Mouse (Mus musculus): Measurements from ENCODE around the gene Pgm5.
"Not testable (repeated sequence)": the region's sequence is repeated elsewhere in the genome, so short reads cannot be mapped to it uniquely, and the experiment has no call there.

Pgm5 gene

GRCm38 (mm10) chr19:24861612-24862451 is at the start of gene Pgm5:
Gene Pgm5 (minus strand): TSS chr19:24861855.
- no peak for DNase-seq (ENCODE audit: extremely low read depth, low read depth, low spot score)

DNA sequence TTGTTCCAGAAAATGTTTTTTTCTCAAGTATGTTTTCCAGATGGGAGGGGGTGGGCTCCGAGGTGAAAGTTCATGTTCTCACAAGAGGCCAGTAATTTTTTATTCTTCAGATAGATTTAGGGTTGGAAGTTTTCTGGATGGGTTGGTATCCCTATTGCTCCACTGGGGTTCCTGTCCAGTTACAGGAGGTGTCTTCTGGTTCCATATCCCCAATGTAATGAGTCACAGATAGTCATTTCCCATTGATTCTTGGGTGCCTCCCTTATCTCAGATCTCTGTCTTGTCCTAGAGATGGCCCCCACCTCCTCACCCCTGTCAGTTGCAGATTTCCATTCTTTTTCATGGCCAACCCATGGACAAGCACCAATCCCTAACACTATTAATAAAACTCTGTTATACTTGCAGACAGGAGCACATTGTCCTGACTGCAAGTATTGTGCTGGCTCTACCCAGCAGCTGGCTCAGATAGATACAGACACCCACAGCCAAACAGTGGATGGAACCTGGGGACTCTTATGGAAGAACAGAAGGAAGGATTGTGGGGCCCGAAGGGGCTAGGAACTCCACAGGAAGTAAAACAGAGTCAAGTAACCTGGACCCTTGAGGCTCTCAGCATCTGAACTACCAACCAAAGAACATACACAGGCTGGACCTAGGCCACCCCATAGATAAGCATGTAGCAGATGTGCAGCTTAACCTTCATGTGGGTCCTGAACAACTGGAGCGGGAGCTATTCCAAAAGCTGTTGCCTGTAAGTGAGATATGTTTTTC is 46.9 kb upstream of the Pgm5 start:
- DNase-seq (ENCODE audit: extremely low read depth, low read depth, low spot score): no peak

DNA sequence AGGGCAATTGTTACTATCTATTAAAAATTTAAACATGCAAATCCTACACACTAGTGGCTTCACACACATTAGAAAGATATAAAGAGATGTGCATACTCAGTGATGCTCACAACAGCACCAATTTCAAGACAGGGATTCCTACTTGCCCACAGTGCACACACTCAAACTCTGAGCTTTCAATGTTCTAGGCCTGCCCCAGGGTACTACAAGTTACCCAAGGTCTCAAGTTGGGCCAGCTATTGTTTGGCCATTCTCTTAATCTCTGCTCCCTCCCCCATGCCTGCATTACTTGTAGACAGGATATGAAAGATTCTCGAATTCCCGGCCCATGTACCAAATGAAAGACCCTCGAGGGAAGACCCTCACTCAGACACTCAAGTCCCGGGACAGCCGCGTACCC is 46.0 kb upstream of the Pgm5 start:
- no peak for DNase-seq (ENCODE audit: extremely low read depth, low read depth, low spot score)

DNA sequence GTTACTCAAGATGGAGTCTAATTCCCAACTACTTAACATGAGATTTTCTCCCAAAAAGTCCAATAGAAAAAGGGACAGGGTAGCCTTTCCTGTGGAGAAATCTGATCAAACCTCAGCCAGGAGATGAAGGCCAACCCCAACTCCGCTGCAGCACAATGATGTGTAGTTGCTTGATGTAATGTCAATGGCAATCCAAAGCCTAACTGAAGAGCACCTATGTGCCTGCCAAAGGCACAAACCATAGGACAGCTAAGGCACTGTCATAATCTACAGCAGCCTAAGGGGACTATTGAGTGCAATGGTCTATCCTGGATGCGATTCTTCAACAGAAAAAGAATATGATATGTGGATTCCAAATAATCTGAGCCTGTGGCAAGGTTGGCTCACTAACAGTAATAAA is 41.2 kb upstream of the Pgm5 start:
- DNase-seq (ENCODE audit: extremely low read depth, low read depth, low spot score): no peak

DNA sequence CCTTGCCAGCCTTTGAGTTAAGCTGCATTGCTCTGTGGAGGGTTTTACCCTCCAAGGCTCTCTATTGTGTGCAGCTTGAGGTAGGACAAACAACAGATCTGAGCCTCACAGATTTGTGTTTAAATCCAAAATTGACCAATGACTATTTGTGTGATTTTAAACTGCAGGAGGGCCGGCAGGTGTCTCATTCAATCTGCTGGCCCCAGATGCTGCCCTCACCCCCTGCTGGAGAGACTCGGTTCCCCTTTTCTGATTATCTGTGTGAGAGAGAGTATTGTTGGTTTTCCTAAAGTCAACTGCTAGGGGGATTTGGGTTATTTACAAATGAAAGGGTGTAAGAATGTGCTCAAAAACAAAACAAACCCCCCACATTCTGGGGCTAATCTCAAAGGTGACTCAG is 40.6 kb upstream of the Pgm5 start:
- no peak for DNase-seq (ENCODE audit: extremely low read depth, low read depth, low spot score)

DNA sequence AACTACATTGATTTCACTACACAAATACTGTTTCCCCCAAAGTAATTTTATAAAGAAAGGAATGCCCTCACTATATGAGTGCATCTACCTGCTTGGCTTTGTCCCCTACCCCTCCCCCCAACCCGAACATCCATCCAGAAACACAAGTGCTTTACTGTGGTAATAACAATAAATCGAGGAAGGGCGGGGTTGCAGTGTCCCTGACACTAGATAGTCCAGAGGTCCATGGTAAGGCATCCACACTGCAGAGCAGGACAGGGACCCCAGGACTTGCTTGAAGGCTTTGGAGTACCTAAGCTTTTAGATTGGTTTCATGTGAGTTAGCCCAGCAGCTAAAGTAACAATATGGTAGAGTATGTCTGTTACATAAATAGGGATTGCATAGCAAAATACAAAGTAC is 40.0 kb upstream of the Pgm5 start:
- no peak for DNase-seq (ENCODE audit: extremely low read depth, low read depth, low spot score)

DNA sequence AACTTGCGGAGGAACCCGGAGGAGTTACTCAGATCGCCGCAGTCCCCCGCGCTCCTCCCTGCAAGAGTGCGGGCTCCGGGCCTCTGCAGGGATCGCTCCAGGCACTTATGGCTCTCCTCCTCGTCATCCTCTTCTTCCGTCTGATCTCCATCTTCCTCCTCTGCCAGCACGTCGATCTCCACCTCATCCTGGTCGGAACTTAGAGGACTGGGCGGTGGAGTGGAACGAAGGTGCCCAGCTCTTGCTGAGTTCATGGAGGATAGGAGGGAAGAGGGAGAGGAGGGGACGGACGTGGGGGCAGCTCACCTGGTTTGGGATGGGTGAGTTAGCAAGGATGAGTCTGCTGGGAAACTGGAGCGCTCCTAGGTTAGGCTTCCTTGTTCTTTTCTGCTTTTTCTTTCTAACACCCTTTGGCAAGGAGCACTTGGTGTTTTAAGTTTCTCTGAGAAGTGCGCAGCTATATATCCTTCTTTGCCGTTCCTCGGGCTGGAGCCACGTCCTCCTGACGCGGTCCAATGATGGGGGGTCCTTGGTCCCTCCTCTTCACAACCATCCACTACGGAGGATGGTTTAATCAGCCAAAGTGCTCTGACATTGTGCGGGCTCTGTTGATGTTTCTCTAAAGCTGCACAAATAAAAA is 39.0 kb upstream of the Pgm5 start, which contains the start of gene Foxd4:
Gene Foxd4 (minus strand): TSS at position 617 of the 640 bp plus-strand sequence.
- no peak for DNase-seq (ENCODE audit: extremely low read depth, low read depth, low spot score)

GRCm38 (mm10) chr19:24899578-24900544 is 38.2 kb upstream of the Pgm5 start:
- no peak for DNase-seq (ENCODE audit: extremely low read depth, low read depth, low spot score)

GRCm38 (mm10) chr19:24898737-24899577 is 37.3 kb upstream of the Pgm5 start:
- DNase-seq (ENCODE audit: extremely low read depth, low read depth, low spot score): no peak

- DNase-seq (ENCODE audit: extremely low read depth, low read depth, low spot score): no peak
Observed at GRCm38 (mm10) chr19:24897896-24898736, 36.5 kb upstream of the Pgm5 start.

GRCm38 (mm10) chr19:24897006-24897895 is 35.6 kb upstream of the Pgm5 start:
- DNase-seq (ENCODE audit: extremely low read depth, low read depth, low spot score): no peak

DNA sequence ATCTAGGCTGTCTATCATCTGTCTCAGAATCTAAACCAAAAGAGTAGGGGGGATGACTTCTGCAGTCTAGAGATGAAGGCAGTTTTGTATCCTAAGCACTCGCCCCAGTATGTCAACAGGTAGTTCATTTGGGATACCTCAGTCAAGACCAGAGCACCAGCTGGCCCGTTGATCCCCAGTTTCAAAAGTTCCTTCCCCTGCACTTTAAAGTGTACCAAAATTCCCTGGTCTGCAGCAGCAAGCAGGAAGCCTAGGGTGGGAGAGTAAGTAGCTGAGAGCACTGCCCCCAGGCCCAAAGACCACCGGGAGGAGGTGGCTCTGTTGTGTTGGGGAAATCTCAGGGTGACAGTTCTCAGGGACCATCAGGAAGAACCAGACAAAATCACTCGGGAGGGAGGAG is 34.9 kb upstream of the Pgm5 start:
- no peak for DNase-seq (ENCODE audit: extremely low read depth, low read depth, low spot score)

DNA sequence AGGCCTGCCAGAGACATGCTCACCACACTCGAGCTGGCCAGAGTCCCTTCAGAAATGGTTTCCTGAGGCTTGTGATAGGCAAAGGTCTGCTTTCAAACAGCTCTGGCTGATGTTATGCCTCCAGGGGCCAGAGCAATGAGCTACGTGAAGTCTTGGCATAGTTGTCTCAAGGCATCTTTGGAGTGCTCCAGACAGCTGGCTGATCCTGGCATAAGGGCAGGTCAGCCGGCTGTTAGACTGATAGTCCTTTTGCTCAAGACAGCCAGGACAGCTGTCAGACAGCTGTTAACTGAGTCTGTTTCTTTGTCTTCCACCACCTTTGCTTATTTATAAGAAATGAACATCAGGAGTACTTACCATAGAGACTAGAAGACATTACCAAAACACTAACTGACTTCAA is 25.2 kb upstream of the Pgm5 start:
- DNase-seq (ENCODE audit: extremely low read depth, low read depth, low spot score): no peak

- DNase-seq (ENCODE audit: extremely low read depth, low read depth, low spot score): no peak
Observed at GRCm38 (mm10) chr19:24885504-24885903, 23.8 kb upstream of the Pgm5 start.

GRCm38 (mm10) chr19:24881237-24881636 is 19.6 kb upstream of the Pgm5 start:
- DNase-seq (ENCODE audit: extremely low read depth, low read depth, low spot score): no peak

- DNase-seq (ENCODE audit: extremely low read depth, low read depth, low spot score): not testable (repeated sequence)
Observed at GRCm38 (mm10) chr19:24875129-24875870, 13.6 kb upstream of the Pgm5 start, which contains the start of gene Gm10053. Gene Gm10053 (plus strand): TSS chr19:24875686.

DNA sequence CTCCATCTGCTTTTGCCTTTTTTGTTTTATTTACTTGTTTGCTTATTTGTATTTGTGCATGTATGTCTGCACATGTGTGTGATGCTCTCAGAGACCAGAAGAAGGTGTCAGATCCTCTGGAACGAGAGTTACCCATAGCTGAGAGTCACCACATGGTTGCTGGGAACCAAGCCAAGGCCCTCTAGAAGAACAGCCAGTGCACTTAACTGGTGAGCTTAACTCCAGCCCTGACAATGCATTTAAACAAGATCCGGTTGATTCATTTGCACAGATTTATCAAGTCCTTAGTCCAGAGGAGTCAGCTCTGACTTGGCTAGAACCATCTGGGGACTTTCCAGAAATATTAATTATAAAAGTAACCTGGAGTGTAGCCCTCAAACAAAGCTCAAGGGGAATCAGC is 12.2 kb upstream of the Pgm5 start:
- no peak for DNase-seq (ENCODE audit: extremely low read depth, low read depth, low spot score)
